Comparison of ENCODE assay signal across 8 mouse cellular contexts in the genomic region with DNA sequence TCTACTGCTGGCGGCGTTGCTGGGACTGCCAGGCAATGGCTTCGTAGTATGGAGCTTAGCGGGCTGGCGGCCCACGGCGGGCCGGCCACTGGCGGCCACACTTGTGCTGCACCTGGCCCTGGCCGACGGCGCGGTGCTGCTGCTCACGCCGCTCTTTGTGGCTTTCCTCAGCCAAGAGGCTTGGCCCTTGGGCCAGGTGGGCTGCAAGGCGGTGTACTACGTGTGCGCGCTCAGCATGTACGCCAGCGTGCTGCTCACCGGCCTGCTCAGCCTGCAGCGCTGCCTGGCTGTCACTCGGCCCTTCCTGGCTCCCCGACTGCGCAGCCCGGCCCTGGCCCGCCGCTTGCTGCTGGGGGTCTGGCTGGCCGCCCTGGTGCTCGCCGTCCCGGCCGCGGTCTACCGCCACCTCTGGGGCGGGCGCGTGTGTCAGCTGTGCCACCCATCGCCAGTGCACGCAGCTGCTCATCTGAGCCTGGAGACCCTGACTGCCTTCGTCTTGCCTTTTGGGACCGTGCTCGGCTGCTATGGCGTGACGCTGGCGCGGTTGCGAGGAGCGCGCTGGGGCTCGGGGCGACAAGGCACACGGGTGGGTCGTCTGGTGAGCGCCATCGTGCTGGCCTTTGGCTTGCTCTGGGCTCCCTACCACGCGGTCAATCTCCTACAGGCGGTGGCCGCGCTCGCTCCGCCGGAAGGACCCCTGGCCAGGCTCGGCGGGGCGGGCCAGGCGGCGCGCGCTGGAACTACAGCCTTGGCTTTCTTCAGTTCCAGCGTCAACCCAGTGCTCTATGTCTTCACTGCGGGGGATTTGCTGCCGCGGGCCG. TPM values are rescaled to one million over a fixed set of nuclear protein-coding genes. Genes with fewer than 3 reads are reported as not detected.
DNase-seq lines count a peak whose midpoint lies in the region; ATAC-seq and TF ChIP-seq lines count a peak whose summit lies in the region.

No protein-coding gene starts in this region.

- no peaks in the 10 kb centered on the region for H3K36me3 ChIP-seq in forebrain, embryonic 13.5 days (ENCODE audit: poor library complexity, severe bottlenecking)
- no peaks in the 10 kb centered on the region for H3K36me3 ChIP-seq in hindbrain, embryonic 13.5 days
- H3K36me3 ChIP-seq in limb, embryonic 14.5 days (ENCODE audit: control insufficient read depth, insufficient read depth, low read length), result no peaks in the 10 kb centered on the region
- H3K36me3 ChIP-seq in midbrain, postnatal 0 days (ENCODE audit: insufficient read depth, low read length), result no peaks in the 10 kb centered on the region

- peaks cover 2% of the 10 kb centered on the region; the same call in 1 of the 2 replicates for H3K4me1 ChIP-seq in bone marrow, adult 2 months (ENCODE audit: control insufficient read depth, insufficient read depth, low read length)
- H3K4me1 ChIP-seq in forebrain, embryonic 13.5 days, result peaks cover 9% of the 10 kb centered on the region
- peaks cover 29% of the 10 kb centered on the region for H3K4me1 ChIP-seq in hindbrain, embryonic 13.5 days (replicated peaks)
- peaks cover 13% of the 10 kb centered on the region for H3K4me1 ChIP-seq in limb, embryonic 14.5 days (ENCODE audit: control insufficient read depth, insufficient read depth, low read length)
- H3K4me1 ChIP-seq in midbrain, postnatal 0 days (ENCODE audit: insufficient read depth, low read length), result peaks cover 10% of the 10 kb centered on the region; the same call in 1 of the 2 replicates

- H3K27me3 ChIP-seq in forebrain, embryonic 13.5 days, result peaks cover 63% of the 10 kb centered on the region
- peaks cover 68% of the 10 kb centered on the region for H3K27me3 ChIP-seq in hindbrain, embryonic 13.5 days
- H3K27me3 ChIP-seq in limb, embryonic 14.5 days (ENCODE audit: control insufficient read depth, insufficient read depth, low read length), result peaks cover 11% of the 10 kb centered on the region
- peaks cover 15% of the 10 kb centered on the region; the same call in 1 of the 2 replicates for H3K27me3 ChIP-seq in midbrain, postnatal 0 days (ENCODE audit: insufficient read depth, low read length)

- peak overlapping the region; percentile 87 for H3K4me2 ChIP-seq in forebrain, embryonic 13.5 days
- peak overlapping the region; percentile 86 for H3K4me2 ChIP-seq in hindbrain, embryonic 13.5 days
- H3K4me2 ChIP-seq in limb, embryonic 14.5 days (replicated peaks; ENCODE audit: low read depth, low read length, severe bottlenecking), result peak overlapping the region; percentile 98
- H3K4me2 ChIP-seq in midbrain, postnatal 0 days (ENCODE audit: low read depth, low read length, poor library complexity, severe bottlenecking), result peak overlapping the region; percentile 58

- H3K4me3 ChIP-seq in bone marrow, adult 2 months (replicated peaks; ENCODE audit: control insufficient read depth, low read depth, low read length), result peak overlapping the region; percentile 50
- H3K4me3 ChIP-seq in forebrain, embryonic 13.5 days, result peak overlapping the region; percentile 53
- peak overlapping the region; percentile 55 for H3K4me3 ChIP-seq in hindbrain, embryonic 13.5 days
- peak overlapping the region; percentile 55 for H3K4me3 ChIP-seq in limb, embryonic 14.5 days (replicated peaks; ENCODE audit: low read length)
- peak overlapping the region; percentile 44 for H3K4me3 ChIP-seq in midbrain, postnatal 0 days (ENCODE audit: low read depth, low read length)

- WGBS in bone marrow, adult 2 months, result 5% methylated on average over 77 of the region's 77 CpGs
- WGBS in forebrain, embryonic 13.5 days, result under 1% methylated on average over 75 of the region's 77 CpGs
- under 1% methylated on average over 77 of the region's 77 CpGs for WGBS in hindbrain, embryonic 13.5 days
- under 1% methylated on average over 56 of the region's 77 CpGs for WGBS in limb, embryonic 14.5 days
- WGBS in midbrain, postnatal 0 days, result under 1% methylated on average over 74 of the region's 77 CpGs

- TF ChIP-seq POLR2A in bone marrow, adult 2 months (IDR thresholded peaks at IDR 0.05; ENCODE audit: borderline replicate concordance, control insufficient read depth, low read depth, low read length), result peak; percentile 37; the same call in 1 of the 2 replicates
- TF ChIP-seq POLR2A in limb, embryonic 14.5 days (IDR thresholded peaks at IDR 0.05; ENCODE audit: borderline replicate concordance, extremely low read depth, insufficient read depth, insufficient read length), result no peak

- peak; percentile 39 to 68 for DNase-seq in layer of hippocampus, postnatal 14 days (ENCODE audit: low spot score in 2 of 2)
- no peak for DNase-seq in layer of hippocampus, adult 11-12 months (ENCODE audit: low spot score)
- peak; percentile 62 for DNase-seq in limb, embryonic 14.5 days (ENCODE audit: low spot score)
- DNase-seq in midbrain, postnatal 0 days (ENCODE audit: low spot score), result peak; percentile 44
- DNase-seq in T-cell, adult 2 months (ENCODE audit: low spot score), result no peak

- TF ChIP-seq CTCF in bone marrow, adult 2 months (IDR thresholded peaks at IDR 0.05; ENCODE audit: control insufficient read depth, insufficient read depth, low read length), result no peak; the same call in 1 of the 2 replicates
- peak; percentile 54 for TF ChIP-seq CTCF in midbrain, postnatal 0 days (IDR thresholded peaks at IDR 0.05)

- no peaks in the 10 kb centered on the region for H3K9me3 ChIP-seq in forebrain, embryonic 13.5 days (replicated peaks)
- H3K9me3 ChIP-seq in hindbrain, embryonic 13.5 days, result no peaks in the 10 kb centered on the region
- no peaks in the 10 kb centered on the region for H3K9me3 ChIP-seq in limb, embryonic 14.5 days (ENCODE audit: control insufficient read depth, low read length)
- H3K9me3 ChIP-seq in midbrain, postnatal 0 days (ENCODE audit: low read length), result no peaks in the 10 kb centered on the region

- H3K9ac ChIP-seq in forebrain, embryonic 13.5 days, result peak overlapping the region; percentile 77
- peak overlapping the region; percentile 83 for H3K9ac ChIP-seq in hindbrain, embryonic 13.5 days
- peak overlapping the region; percentile 77 for H3K9ac ChIP-seq in limb, embryonic 14.5 days (ENCODE audit: low read depth, low read length, severe bottlenecking)
- H3K9ac ChIP-seq in midbrain, postnatal 0 days (replicated peaks; ENCODE audit: low read length, poor library complexity, severe bottlenecking), result peak overlapping the region; percentile 77

- ATAC-seq in forebrain, embryonic 13.5 days, result peak; percentile 77
- peak; percentile 82 for ATAC-seq in hindbrain, embryonic 13.5 days (ENCODE audit: low FRiP score)
- peak; percentile 82 for ATAC-seq in limb, embryonic 14.5 days (ENCODE audit: low FRiP score, low read depth)
- ATAC-seq in midbrain, postnatal 0 days (ENCODE audit: low FRiP score), result peak; percentile 74

- H3K27ac ChIP-seq in bone marrow, adult 2 months (ENCODE audit: control insufficient read depth, insufficient read depth, low read depth, low read length, poor library complexity), result peak overlapping the region; percentile 69
- H3K27ac ChIP-seq in forebrain, embryonic 13.5 days, result peak overlapping the region; percentile 8; the same call in 1 of the 2 replicates
- H3K27ac ChIP-seq in hindbrain, embryonic 13.5 days, result peak overlapping the region; percentile 72
- peak overlapping the region; percentile 53 for H3K27ac ChIP-seq in limb, embryonic 14.5 days (replicated peaks; ENCODE audit: low read depth, low read length)
- peak overlapping the region; percentile 71 for H3K27ac ChIP-seq in midbrain, postnatal 0 days (ENCODE audit: low read depth, low read length)

RNA-seq across cellular contexts. Expression of gene Ltb4r2, which starts 1.0 kb away (rescaled TPM):
- under 1 TPM; 0.30 to 0.38 TPM for total RNA-seq in layer of hippocampus, postnatal 14 days (2021)
- polyA plus RNA-seq in bone marrow, adult 2 months (2011; ENCODE audit: insufficient read depth, insufficient read length, low replicate concordance, missing spikeins), result 2.8 and 6.5 TPM in 2 replicates
- polyA plus RNA-seq in forebrain, embryonic 13.5 days (2015; fragmentation: Nextera tagmentation; extraction: Ambion mirVana), result 0.18 and 0.29 TPM in 2 replicates
- polyA plus RNA-seq in hindbrain, embryonic 13.5 days (2015; fragmentation: Nextera tagmentation; extraction: Ambion mirVana), result 0.43 and 0.56 TPM in 2 replicates
- 0.44 and 0.65 TPM in 2 replicates for polyA plus RNA-seq in limb, embryonic 14.5 days (2012; rRNA removed)
- 0.61 and 0.74 TPM in 2 replicates for polyA plus RNA-seq in limb, embryonic 14.5 days (2014; fragmentation: Nextera tagmentation; extraction: Ambion mirVana)
- total RNA-seq in midbrain, postnatal 0 days (2014; rRNA removed), result 0.38 and 1.6 TPM in 2 replicates
- polyA plus RNA-seq in midbrain, postnatal 0 days (2015; fragmentation: Nextera tagmentation; extraction: Ambion mirVana), result 0.43 and 0.60 TPM in 2 replicates

RNA-seq across cellular contexts. Expression of gene Ltb4r1, which starts 3.6 kb away (rescaled TPM):
- total RNA-seq in layer of hippocampus, postnatal 14 days (2021), result under 1 TPM; 0.46 to 0.55 TPM
- 34.1 and 77.0 TPM in 2 replicates for polyA plus RNA-seq in bone marrow, adult 2 months (2011; ENCODE audit: insufficient read depth, insufficient read length, low replicate concordance, missing spikeins)
- 0.45 TPM in 1 of 2 replicates, not detected in the other for polyA plus RNA-seq in forebrain, embryonic 13.5 days (2015; fragmentation: Nextera tagmentation; extraction: Ambion mirVana)
- polyA plus RNA-seq in hindbrain, embryonic 13.5 days (2015; fragmentation: Nextera tagmentation; extraction: Ambion mirVana), result 0.32 and 0.74 TPM in 2 replicates
- 1.1 and 1.2 TPM in 2 replicates for polyA plus RNA-seq in limb, embryonic 14.5 days (2012; rRNA removed)
- polyA plus RNA-seq in limb, embryonic 14.5 days (2014; fragmentation: Nextera tagmentation; extraction: Ambion mirVana), result 0.33 and 0.78 TPM in 2 replicates
- total RNA-seq in midbrain, postnatal 0 days (2014; rRNA removed), result 0.88 and 1.8 TPM in 2 replicates
- polyA plus RNA-seq in midbrain, postnatal 0 days (2015; fragmentation: Nextera tagmentation; extraction: Ambion mirVana), result 0.94 and 1.1 TPM in 2 replicates

RNA-seq across cellular contexts. Expression of gene Cideb, which starts 4.0 kb away (rescaled TPM):
- total RNA-seq in layer of hippocampus, postnatal 14 days (2021), result 1 to 10 TPM in 1 of 2 experiments, under 1 TPM in 1; 0.43 to 1.3 TPM
- polyA plus RNA-seq in bone marrow, adult 2 months (2011; ENCODE audit: insufficient read depth, insufficient read length, low replicate concordance, missing spikeins), result 1.6 TPM in 1 of 2 replicates, not detected in the other
- 0.20 and 0.23 TPM in 2 replicates for polyA plus RNA-seq in forebrain, embryonic 13.5 days (2015; fragmentation: Nextera tagmentation; extraction: Ambion mirVana)
- 0.25 TPM in 2 replicates for polyA plus RNA-seq in hindbrain, embryonic 13.5 days (2015; fragmentation: Nextera tagmentation; extraction: Ambion mirVana)
- 2.1 and 2.6 TPM in 2 replicates for polyA plus RNA-seq in limb, embryonic 14.5 days (2012; rRNA removed)
- 0.41 and 0.46 TPM in 2 replicates for polyA plus RNA-seq in limb, embryonic 14.5 days (2014; fragmentation: Nextera tagmentation; extraction: Ambion mirVana)
- total RNA-seq in midbrain, postnatal 0 days (2014; rRNA removed), result 0.66 and 2.6 TPM in 2 replicates
- polyA plus RNA-seq in midbrain, postnatal 0 days (2015; fragmentation: Nextera tagmentation; extraction: Ambion mirVana), result 0.25 and 1.1 TPM in 2 replicates

RNA-seq across cellular contexts. Expression of gene Nop9, which starts 16.7 kb away (rescaled TPM):
- 10 to 100 TPM; 15.7 to 17.3 TPM for total RNA-seq in layer of hippocampus, postnatal 14 days (2021)
- 14.3 and 14.5 TPM in 2 replicates for polyA plus RNA-seq in bone marrow, adult 2 months (2011; ENCODE audit: insufficient read depth, insufficient read length, low replicate concordance, missing spikeins)
- 44.4 and 46.4 TPM in 2 replicates for polyA plus RNA-seq in forebrain, embryonic 13.5 days (2015; fragmentation: Nextera tagmentation; extraction: Ambion mirVana)
- polyA plus RNA-seq in hindbrain, embryonic 13.5 days (2015; fragmentation: Nextera tagmentation; extraction: Ambion mirVana), result 28.7 and 33.5 TPM in 2 replicates
- 23.5 and 30.5 TPM in 2 replicates for polyA plus RNA-seq in limb, embryonic 14.5 days (2012; rRNA removed)
- polyA plus RNA-seq in limb, embryonic 14.5 days (2014; fragmentation: Nextera tagmentation; extraction: Ambion mirVana), result 37.6 and 38.1 TPM in 2 replicates
- 22.0 and 30.4 TPM in 2 replicates for total RNA-seq in midbrain, postnatal 0 days (2014; rRNA removed)
- polyA plus RNA-seq in midbrain, postnatal 0 days (2015; fragmentation: Nextera tagmentation; extraction: Ambion mirVana), result 17.3 and 17.8 TPM in 2 replicates

RNA-seq across cellular contexts. Expression of gene Dhrs1, which starts 16.7 kb away (rescaled TPM):
- total RNA-seq in layer of hippocampus, postnatal 14 days (2021), result 100 to 1,000 TPM in 1 of 2 experiments, 10 to 100 TPM in 1; 96.3 to 102 TPM
- 24.4 and 25.9 TPM in 2 replicates for polyA plus RNA-seq in bone marrow, adult 2 months (2011; ENCODE audit: insufficient read depth, insufficient read length, low replicate concordance, missing spikeins)
- 77.1 and 78.8 TPM in 2 replicates for polyA plus RNA-seq in forebrain, embryonic 13.5 days (2015; fragmentation: Nextera tagmentation; extraction: Ambion mirVana)
- 77.4 and 79.2 TPM in 2 replicates for polyA plus RNA-seq in hindbrain, embryonic 13.5 days (2015; fragmentation: Nextera tagmentation; extraction: Ambion mirVana)
- polyA plus RNA-seq in limb, embryonic 14.5 days (2012; rRNA removed), result 88.3 and 109 TPM in 2 replicates
- 82.0 and 89.7 TPM in 2 replicates for polyA plus RNA-seq in limb, embryonic 14.5 days (2014; fragmentation: Nextera tagmentation; extraction: Ambion mirVana)
- total RNA-seq in midbrain, postnatal 0 days (2014; rRNA removed), result 75.1 and 94.0 TPM in 2 replicates
- polyA plus RNA-seq in midbrain, postnatal 0 days (2015; fragmentation: Nextera tagmentation; extraction: Ambion mirVana), result 72.0 and 73.3 TPM in 2 replicates

Comparison
In these comparisons a context has a peak if more than half of its experiments do, and no peak if none do; other contexts are left out.
1. DNase-seq: peak in layer of hippocampus, postnatal 14 days (2 of 2), limb, embryonic 14.5 days (single experiment) and midbrain, postnatal 0 days (single experiment); none in layer of hippocampus, adult 11-12 months (single experiment) and T-cell, adult 2 months (single experiment).
2. H3K27ac ChIP-seq: peak in every context shown above with its lines; median percentile 72 in hindbrain, embryonic 13.5 days; 71 in midbrain, postnatal 0 days; 69 in bone marrow, adult 2 months; 53 in limb, embryonic 14.5 days; 8 in forebrain, embryonic 13.5 days.
3. RNA of gene Ltb4r1, which starts 3.6 kb away (polyA plus RNA-seq): 34.1 to 77.0 TPM in bone marrow, adult 2 months; 0.94 to 1.1 TPM in midbrain, postnatal 0 days, 0.33 to 1.2 TPM in limb, embryonic 14.5 days, 0.32 to 0.74 TPM in hindbrain, embryonic 13.5 days and 0.45 TPM in forebrain, embryonic 13.5 days; every median in the first group is over 10 times any median in the second.
4. Peak in every context shown above with its lines, with median percentiles within 50 percentile points of each other: H3K4me3 ChIP-seq, ATAC-seq, H3K4me2 ChIP-seq and H3K9ac ChIP-seq.